Mouse (Mus musculus) small intestine, adult 2 months (tissue): ENCODE measurements around the gene Bpifb4.

Experiments
- CTCF ChIP-seq: fragments of 200-500 bp; IDR thresholded peaks from 2 replicates; pipeline ENCODE4 v1.5.1; 2012; ENCODE audit warnings: low read depth, mild to moderate bottlenecking, control low read depth, inconsistent platforms, low read length, moderate library complexity, mixed read lengths; ENCODE audit not compliant: insufficient replicate concordance, insufficient read length; ENCODE audit errors: extremely low read depth
- POLR2A ChIP-seq: fragments of 200-500 bp; IDR thresholded peaks from 2 replicates; pipeline ENCODE4 v1.6.1; 2012; ENCODE audit warnings: low read depth, mild to moderate bottlenecking, control low read depth, inconsistent platforms, low read length, moderate library complexity

- no peak for TF ChIP-seq CTCF
- TF ChIP-seq POLR2A = no peak
Observed at GRCm38 (mm10) chr2:153970221-153970620, 32.2 kb downstream of the Bpifb4 start.
